ENCODE assay signal across 9 mouse cellular contexts in genomic region chr16:11455545-11456140, GRCm38 (mm10).
A peak's percentile ranks its signal among the peaks of the same experiment; 100 is the strongest.
DNase-seq lines count a peak whose midpoint lies in the region; ATAC-seq and TF ChIP-seq lines count a peak whose summit lies in the region.
"Had no signal": no experiment of that assay in that cellular context is flagged by ENCODE, and none has a peak within 500 bp of the region (broad histone marks: within the 10 kb centered on the region; RNA-seq: fewer than 3 reads in every experiment).

No protein-coding gene starts in this region.

- H3K4me1 ChIP-seq in embryonic facial prominence, embryonic 15.5 days, result peaks cover 5% of the 10 kb centered on the region
- peaks cover 9% of the 10 kb centered on the region; the same call in 1 of the 2 replicates for H3K4me1 ChIP-seq in embryonic facial prominence, embryonic 10.5 days
- 0 out of 2 replicates have a peak, but pooled peaks cover 3% of the 10 kb centered on the region for H3K4me1 ChIP-seq in lung, postnatal 0 days (ENCODE audit: insufficient read depth, low read depth, low read length)
- no peaks in the 10 kb centered on the region for H3K4me1 ChIP-seq in midbrain, embryonic 10.5 days

- no peak overlapping the region for H3K4me2 ChIP-seq in embryonic facial prominence, embryonic 15.5 days (replicated peaks)
- H3K4me2 ChIP-seq in lung, postnatal 0 days (replicated peaks; ENCODE audit: low read depth, low read length), result no peak overlapping the region
- H3K4me2 ChIP-seq in myocyte (ENCODE audit: low read depth), result no peak overlapping the region

- ATAC-seq in embryonic facial prominence, embryonic 15.5 days (ENCODE audit: insufficient number of reproducible peaks, low FRiP score, low TSS enrichment, low read depth), result no peak
- peak; percentile 24; the same call in 1 of the 2 replicates for ATAC-seq in lung, postnatal 0 days
- ATAC-seq in granulocyte monocyte progenitor cell, adult 5-6 weeks (replicated peaks; ENCODE audit: poor library complexity, severe bottlenecking), result peak; percentile 40

- H3K9ac ChIP-seq in embryonic facial prominence, embryonic 15.5 days, result no peak overlapping the region
- no peak overlapping the region for H3K9ac ChIP-seq in lung, postnatal 0 days (replicated peaks; ENCODE audit: low read depth)

- H3K27ac ChIP-seq in embryonic facial prominence, embryonic 15.5 days (replicated peaks), result 0 out of 2 replicates have a peak overlapping the region, but pooled peaks have one; percentile 22
- H3K27ac ChIP-seq in embryonic facial prominence, embryonic 10.5 days (replicated peaks), result no peak overlapping the region
- peak overlapping the region; percentile 0; the same call in 1 of the 2 replicates for H3K27ac ChIP-seq in lung, postnatal 0 days (ENCODE audit: low read length)
- H3K27ac ChIP-seq in midbrain, embryonic 10.5 days (replicated peaks), result no peak overlapping the region

- peak; percentile 3 for TF ChIP-seq POLR2A in myocyte (IDR thresholded peaks at IDR 0.05; ENCODE audit: insufficient read length, low read depth)

- WGBS in embryonic facial prominence, embryonic 15.5 days, result 72% methylated on average over 5 of the region's 5 CpGs
- WGBS in embryonic facial prominence, embryonic 10.5 days, result 77% methylated on average over 5 of the region's 5 CpGs
- WGBS in lung, postnatal 0 days, result 79% methylated on average over 5 of the region's 5 CpGs
- WGBS in midbrain, embryonic 10.5 days, result 82% methylated on average over 5 of the region's 5 CpGs

- no peak for TF ChIP-seq EP300 in lung, postnatal 0 days (IDR thresholded peaks at IDR 0.05)

- no peaks in the 10 kb centered on the region for H3K9me3 ChIP-seq in embryonic facial prominence, embryonic 15.5 days (replicated peaks)
- H3K9me3 ChIP-seq in embryonic facial prominence, embryonic 10.5 days, result peaks cover 5% of the 10 kb centered on the region; the same call in 1 of the 2 replicates
- H3K9me3 ChIP-seq in lung, postnatal 0 days (ENCODE audit: low read length), result no peaks in the 10 kb centered on the region
- 0 out of 2 replicates have a peak, but pooled peaks cover 12% of the 10 kb centered on the region for H3K9me3 ChIP-seq in midbrain, embryonic 10.5 days (replicated peaks)

- H3K36me3 ChIP-seq in embryonic facial prominence, embryonic 15.5 days, result peaks cover 28% of the 10 kb centered on the region
- H3K36me3 ChIP-seq in embryonic facial prominence, embryonic 10.5 days (replicated peaks), result peaks cover 30% of the 10 kb centered on the region
- no peaks in the 10 kb centered on the region for H3K36me3 ChIP-seq in lung, postnatal 0 days (ENCODE audit: insufficient read depth, low read length)
- H3K36me3 ChIP-seq in myocyte (ENCODE audit: control insufficient read depth, insufficient read depth), result no peaks in the 10 kb centered on the region
- H3K36me3 ChIP-seq in midbrain, embryonic 10.5 days, result peaks cover 34% of the 10 kb centered on the region

- H3K4me3 ChIP-seq in embryonic facial prominence, embryonic 15.5 days (replicated peaks), result no peak overlapping the region
- H3K4me3 ChIP-seq in embryonic facial prominence, embryonic 10.5 days, result no peak overlapping the region
- no peak overlapping the region for H3K4me3 ChIP-seq in lung, postnatal 0 days (ENCODE audit: low read depth, low read length)
- H3K4me3 ChIP-seq in myocyte, result no peak overlapping the region
- H3K4me3 ChIP-seq in midbrain, embryonic 10.5 days, result no peak overlapping the region

- no peaks in the 10 kb centered on the region for H3K79me2 ChIP-seq in myocyte (ENCODE audit: control insufficient read depth, insufficient read depth)

- no peaks in the 10 kb centered on the region for H3K27me3 ChIP-seq in embryonic facial prominence, embryonic 15.5 days
- H3K27me3 ChIP-seq in embryonic facial prominence, embryonic 10.5 days (replicated peaks; ENCODE audit: low read depth, poor library complexity, severe bottlenecking), result no peaks in the 10 kb centered on the region
- H3K27me3 ChIP-seq in lung, postnatal 0 days (replicated peaks; ENCODE audit: insufficient read depth, low read length), result no peaks in the 10 kb centered on the region
- H3K27me3 ChIP-seq in myocyte (ENCODE audit: control insufficient read depth, insufficient read depth, insufficient read length), result no peaks in the 10 kb centered on the region
- no peaks in the 10 kb centered on the region for H3K27me3 ChIP-seq in midbrain, embryonic 10.5 days (ENCODE audit: low read depth, poor library complexity, severe bottlenecking)

- DNase-seq in embryonic facial prominence, embryonic 10.5 days (ENCODE audit: low spot score), result no peak
- no peak for DNase-seq in lung, postnatal 0 days (ENCODE audit: low spot score)
- no peak for DNase-seq in lung, postnatal 36 days
- DNase-seq in midbrain, embryonic 10.5 days (ENCODE audit: low spot score), result no peak
- DNase-seq in kidney, adult 11 months, result no peak
- DNase-seq: kidney, postnatal 25 days had no signal

- no peak overlapping the region for H3ac ChIP-seq in myocyte (ENCODE audit: control insufficient read depth, insufficient read length)

- TF ChIP-seq CTCF in lung, postnatal 0 days (IDR thresholded peaks at IDR 0.05), result peak; percentile 59

TF ChIP-seq in myocyte, 11 proteins besides CTCF, POLR2A, EP300 and RAD21:
- TF ChIP-seq MYOG (IDR thresholded peaks at IDR 0.05; ENCODE audit: control insufficient read depth in 1 of 3, insufficient read depth in 1 of 3, insufficient read length in 2 of 3, low read depth in 2 of 3) (no peak), TCF3 (IDR thresholded peaks at IDR 0.05; ENCODE audit: insufficient read length, low read depth) (no peak), SRF (IDR thresholded peaks at IDR 0.05; ENCODE audit: control insufficient read depth, insufficient read length, low read depth) (no peak), CEBPB (IDR thresholded peaks at IDR 0.05; ENCODE audit: insufficient read depth, poor library complexity, severe bottlenecking) (no peak)

Comparison
In these comparisons a context has a peak if more than half of its experiments do, and no peak if none do; other contexts are left out.
1. H3K27ac ChIP-seq: peak in embryonic facial prominence, embryonic 15.5 days (single experiment) and lung, postnatal 0 days (single experiment); none in embryonic facial prominence, embryonic 10.5 days (single experiment) and midbrain, embryonic 10.5 days (single experiment).